Mouse (Mus musculus): ENCODE measurements around the gene Cfc1. TPM values are rescaled to one million over a fixed set of nuclear protein-coding genes. Genes with fewer than 3 reads are reported as not detected.
"Not testable (repeated sequence)": the region's sequence is repeated elsewhere in the genome, so short reads cannot be mapped to it uniquely, and the experiment has no call there.

Gene Cfc1
- not detected in 2 replicates for polyA plus RNA-seq (2014; fragmentation: Nextera tagmentation; extraction: Ambion mirVana)

GRCm38 (mm10) chr1:34535043-34535698 is at the start of gene Cfc1:
Cfc1 (plus strand) TSS chr1:34535648.
- not testable (repeated sequence) for H3K9me3 ChIP-seq (ENCODE audit: control insufficient read depth, low read length); H3K4me3 ChIP-seq (ENCODE audit: low read depth, low read length); H3K9ac ChIP-seq (replicated peaks; ENCODE audit: low read depth, low read length); ATAC-seq (ENCODE audit: low read depth); H3K36me3 ChIP-seq (ENCODE audit: control insufficient read depth, insufficient read depth, low read length); H3K27ac ChIP-seq (ENCODE audit: low read depth, low read length); H3K4me1 ChIP-seq (ENCODE audit: control insufficient read depth, insufficient read depth, low read length)
- peaks cover 13% of the 10 kb centered on the region for H3K27me3 ChIP-seq (ENCODE audit: control insufficient read depth, insufficient read depth, low read length)
- H3K4me2 ChIP-seq (ENCODE audit: low read depth, low read length), result peak within 1 kb of the TSS; percentile 37
- WGBS, result 34% methylated on average over 7 of the region's 7 CpGs

GRCm38 (mm10) chr1:34487383-34487782 is 48.1 kb upstream of the Cfc1 start:
- no peaks in the 10 kb centered on the region for H3K36me3 ChIP-seq (ENCODE audit: control insufficient read depth, insufficient read depth, low read length)
- H3K4me2 ChIP-seq (ENCODE audit: low read depth, low read length), result no peak overlapping the region
- ATAC-seq (ENCODE audit: low read depth), result no peak

GRCm38 (mm10) chr1:34489852-34490541 is 45.5 kb upstream of the Cfc1 start:
- Histone ChIP-seq H3K4me2 (ENCODE audit: low read depth, low read length) (no peak overlapping the region), H3K9ac (replicated peaks; ENCODE audit: low read depth, low read length) (no peak overlapping the region), H3K4me1 (ENCODE audit: control insufficient read depth, insufficient read depth, low read length) (no peaks in the 10 kb centered on the region), H3K9me3 (ENCODE audit: control insufficient read depth, low read length) (no peaks in the 10 kb centered on the region), H3K4me3 (ENCODE audit: low read depth, low read length) (no peak overlapping the region), H3K27ac (ENCODE audit: low read depth, low read length) (no peak overlapping the region), H3K27me3 (ENCODE audit: control insufficient read depth, insufficient read depth, low read length) (no peaks in the 10 kb centered on the region), H3K36me3 (ENCODE audit: control insufficient read depth, insufficient read depth, low read length) (no peaks in the 10 kb centered on the region)
- no peak for ATAC-seq (ENCODE audit: low read depth)
- 94% methylated on average over 6 of the region's 6 CpGs for WGBS

More at GRCm38 (mm10) chr1:34487383-34487782, 48.1 kb upstream of the Cfc1 start:
- Histone ChIP-seq H3K4me3 (ENCODE audit: low read depth, low read length) (no peak overlapping the region), H3K27ac (ENCODE audit: low read depth, low read length) (no peak overlapping the region), H3K9me3 (ENCODE audit: control insufficient read depth, low read length) (no peaks in the 10 kb centered on the region), H3K9ac (replicated peaks; ENCODE audit: low read depth, low read length) (no peak overlapping the region), H3K27me3 (ENCODE audit: control insufficient read depth, insufficient read depth, low read length) (no peaks in the 10 kb centered on the region), H3K4me1 (ENCODE audit: control insufficient read depth, insufficient read depth, low read length) (no peaks in the 10 kb centered on the region)
- WGBS, result 89% methylated on average over 3 of the region's 3 CpGs

GRCm38 (mm10) chr1:34491480-34491879 is 44.0 kb upstream of the Cfc1 start:
- Histone ChIP-seq H3K4me2 (ENCODE audit: low read depth, low read length) (no peak overlapping the region), H3K36me3 (ENCODE audit: control insufficient read depth, insufficient read depth, low read length) (no peaks in the 10 kb centered on the region), H3K27me3 (ENCODE audit: control insufficient read depth, insufficient read depth, low read length) (no peaks in the 10 kb centered on the region), H3K4me3 (ENCODE audit: low read depth, low read length) (no peak overlapping the region), H3K9me3 (ENCODE audit: control insufficient read depth, low read length) (no peaks in the 10 kb centered on the region), H3K27ac (ENCODE audit: low read depth, low read length) (no peak overlapping the region), H3K9ac (replicated peaks; ENCODE audit: low read depth, low read length) (no peak overlapping the region), H3K4me1 (ENCODE audit: control insufficient read depth, insufficient read depth, low read length) (no peaks in the 10 kb centered on the region)
- WGBS, result 94% methylated on average over 4 of the region's 4 CpGs
- no peak for ATAC-seq (ENCODE audit: low read depth)

GRCm38 (mm10) chr1:34502991-34503390 is 32.5 kb upstream of the Cfc1 start:
- Histone ChIP-seq H3K4me3 (ENCODE audit: low read depth, low read length) (no peak overlapping the region), H3K9ac (replicated peaks; ENCODE audit: low read depth, low read length) (no peak overlapping the region), H3K27me3 (ENCODE audit: control insufficient read depth, insufficient read depth, low read length) (no peaks in the 10 kb centered on the region), H3K27ac (ENCODE audit: low read depth, low read length) (no peak overlapping the region), H3K9me3 (ENCODE audit: control insufficient read depth, low read length) (no peaks in the 10 kb centered on the region), H3K4me2 (ENCODE audit: low read depth, low read length) (no peak overlapping the region), H3K36me3 (ENCODE audit: control insufficient read depth, insufficient read depth, low read length) (no peaks in the 10 kb centered on the region), H3K4me1 (ENCODE audit: control insufficient read depth, insufficient read depth, low read length) (no peaks in the 10 kb centered on the region)
- 30% methylated on average over 3 of the region's 3 CpGs for WGBS
- ATAC-seq (ENCODE audit: low read depth), result no peak

- 72% methylated on average over 7 of the region's 7 CpGs for WGBS
- Histone ChIP-seq H3K4me1 (ENCODE audit: control insufficient read depth, insufficient read depth, low read length) (no peaks in the 10 kb centered on the region), H3K4me3 (ENCODE audit: low read depth, low read length) (no peak overlapping the region), H3K9me3 (ENCODE audit: control insufficient read depth, low read length) (no peaks in the 10 kb centered on the region), H3K4me2 (ENCODE audit: low read depth, low read length) (no peak overlapping the region), H3K9ac (replicated peaks; ENCODE audit: low read depth, low read length) (no peak overlapping the region), H3K27me3 (ENCODE audit: control insufficient read depth, insufficient read depth, low read length) (no peaks in the 10 kb centered on the region), H3K27ac (ENCODE audit: low read depth, low read length) (no peak overlapping the region), H3K36me3 (ENCODE audit: control insufficient read depth, insufficient read depth, low read length) (no peaks in the 10 kb centered on the region)
- no peak for ATAC-seq (ENCODE audit: low read depth)
These were observed 30.1 kb upstream of the Cfc1 start for GRCm38 (mm10) chr1:34505307-34505706.

- Histone ChIP-seq H3K27me3 (ENCODE audit: control insufficient read depth, insufficient read depth, low read length) (no peaks in the 10 kb centered on the region), H3K27ac (ENCODE audit: low read depth, low read length) (no peak overlapping the region), H3K36me3 (ENCODE audit: control insufficient read depth, insufficient read depth, low read length) (no peaks in the 10 kb centered on the region), H3K4me3 (ENCODE audit: low read depth, low read length) (no peak overlapping the region), H3K4me2 (ENCODE audit: low read depth, low read length) (no peak overlapping the region), H3K9ac (replicated peaks; ENCODE audit: low read depth, low read length) (no peak overlapping the region), H3K4me1 (ENCODE audit: control insufficient read depth, insufficient read depth, low read length) (no peaks in the 10 kb centered on the region), H3K9me3 (ENCODE audit: control insufficient read depth, low read length) (no peaks in the 10 kb centered on the region)
- WGBS, result 84% methylated on average over 4 of the region's 4 CpGs
- ATAC-seq (ENCODE audit: low read depth), result no peak
These were observed 29.4 kb upstream of the Cfc1 start for GRCm38 (mm10) chr1:34505970-34506551.

GRCm38 (mm10) chr1:34507986-34508385 is 27.5 kb upstream of the Cfc1 start:
- Histone ChIP-seq H3K9ac (replicated peaks; ENCODE audit: low read depth, low read length) (no peak overlapping the region), H3K4me1 (ENCODE audit: control insufficient read depth, insufficient read depth, low read length) (no peaks in the 10 kb centered on the region), H3K4me3 (ENCODE audit: low read depth, low read length) (no peak overlapping the region), H3K9me3 (ENCODE audit: control insufficient read depth, low read length) (no peaks in the 10 kb centered on the region), H3K27me3 (ENCODE audit: control insufficient read depth, insufficient read depth, low read length) (no peaks in the 10 kb centered on the region), H3K27ac (ENCODE audit: low read depth, low read length) (no peak overlapping the region), H3K36me3 (ENCODE audit: control insufficient read depth, insufficient read depth, low read length) (no peaks in the 10 kb centered on the region), H3K4me2 (ENCODE audit: low read depth, low read length) (no peak overlapping the region)
- 71% methylated on average over 3 of the region's 3 CpGs for WGBS
- ATAC-seq (ENCODE audit: low read depth), result no peak

- WGBS, result 10% methylated on average over 7 of the region's 7 CpGs
- H3K27me3 ChIP-seq (ENCODE audit: control insufficient read depth, insufficient read depth, low read length), result no peaks in the 10 kb centered on the region
- no peak overlapping the region for H3K4me2 ChIP-seq (ENCODE audit: low read depth, low read length)
- no peak overlapping the region for H3K27ac ChIP-seq (ENCODE audit: low read depth, low read length)
- H3K36me3 ChIP-seq (ENCODE audit: control insufficient read depth, insufficient read depth, low read length), result no peaks in the 10 kb centered on the region
- H3K4me3 ChIP-seq (ENCODE audit: low read depth, low read length), result no peak overlapping the region
- no peaks in the 10 kb centered on the region for H3K9me3 ChIP-seq (ENCODE audit: control insufficient read depth, low read length)
- no peaks in the 10 kb centered on the region for H3K4me1 ChIP-seq (ENCODE audit: control insufficient read depth, insufficient read depth, low read length)
- no peak overlapping the region for H3K9ac ChIP-seq (replicated peaks; ENCODE audit: low read depth, low read length)
- no peak for ATAC-seq (ENCODE audit: low read depth)
These were observed 24.9 kb upstream of the Cfc1 start for GRCm38 (mm10) chr1:34510575-34510981.

All from neural tube, embryonic 14.5 days (tissue).